Mouse (Mus musculus) spleen, adult 2 months (tissue): Measurements from ENCODE around the gene AI413582.

Experiments
- CTCF ChIP-seq: fragments of 200-500 bp; IDR thresholded peaks from 2 replicates; pipeline ENCODE4 v1.5.1; 2011; ENCODE audit warnings: mild to moderate bottlenecking, inconsistent platforms; ENCODE audit not compliant: insufficient read depth, insufficient read length, insufficient replicate concordance; ENCODE audit errors: extremely low read depth
- POLR2A ChIP-seq: fragments of 200-500 bp; IDR thresholded peaks from 2 replicates; pipeline ENCODE4 v1.6.1; 2011; ENCODE audit warnings: low read depth, low read length, inconsistent platforms

- TF ChIP-seq CTCF (no peak), POLR2A (peak; percentile 97)
Measured at GRCm38 (mm10) chr17:27556315-27557011, 9.1 kb downstream of the AI413582 start, which contains the start of gene Hmga1.
